Mouse (Mus musculus) liver, embryonic 12.5 days (tissue): ENCODE measurements around the gene Nxnl1. TPM values are rescaled to one million over a fixed set of nuclear protein-coding genes. Genes with fewer than 3 reads are reported as not detected.

Experiments used
- ATAC-seq: fragments of 200-750 bp; cut with Nextera tagmentation; 2 replicates; pipeline ENCODE4 v1.8.0; 2017; ENCODE audit warnings: moderate number of reproducible peaks, mild to moderate bottlenecking, moderate library complexity
- H3K27ac ChIP-seq: fragments of 300-500 bp; sonication (generic); 2 replicates; pipeline ENCODE4 v1.5.1; 2016; ENCODE audit warnings: mild to moderate bottlenecking
- H3K27me3 ChIP-seq: fragments of 300-500 bp; sonication (generic); replicated peaks from 2 replicates; pipeline ENCODE4 v1.6.1; 2016; ENCODE audit warnings: mild to moderate bottlenecking, moderate library complexity
- H3K36me3 ChIP-seq: fragments of 300-500 bp; sonication (generic); 2 replicates; pipeline ENCODE4 v1.6.1; 2016; ENCODE audit warnings: mild to moderate bottlenecking, moderate library complexity
- H3K4me1 ChIP-seq: fragments of 300-500 bp; sonication (generic); 2 replicates; pipeline ENCODE4 v1.6.1; 2016
- H3K4me2 ChIP-seq: fragments of 300-500 bp; sonication (generic); 2 replicates; pipeline ENCODE4 v1.6.1; 2016; ENCODE audit warnings: mild to moderate bottlenecking, moderate library complexity
- H3K4me3 ChIP-seq: fragments of 300-500 bp; sonication (generic); 2 replicates; pipeline ENCODE4 v1.5.1; 2016; ENCODE audit warnings: mild to moderate bottlenecking, moderate library complexity
- H3K9ac ChIP-seq: fragments of 300-500 bp; sonication (generic); 2 replicates; pipeline ENCODE4 v1.6.1; 2016; ENCODE audit warnings: mild to moderate bottlenecking, moderate library complexity
- H3K9me3 ChIP-seq: fragments of 300-500 bp; sonication (generic); replicated peaks from 2 replicates; pipeline ENCODE4 v1.6.1; 2016; ENCODE audit warnings: mild to moderate bottlenecking, moderate library complexity
- WGBS: fragments of 180-500 bp; shearing (Covaris S2); methylation state at CpG from one replicate; pipeline ENCODE4 v1.1.7; 2016; ENCODE audit not compliant: insufficient replicate concordance; 5-methylcytosine and 5-hydroxymethylcytosine counted together
- polyA plus RNA-seq: library from polyadenylated mRNA; unstranded; fragments of >200 nt; fragmentation: Nextera tagmentation; extraction: Ambion mirVana; gene quantifications from 2 replicates; pipeline ENCODE4 v1.2.1, GENCODE M21; 2016

The Nxnl1 gene
- polyA plus RNA-seq, 1 experiment from 2014 or later: 0.32 TPM

- no peak overlapping the region for H3K27ac ChIP-seq
- no peaks in the 10 kb centered on the region for H3K9me3 ChIP-seq
- 48% methylated on average over 6 of the region's 6 CpGs for WGBS
- peaks cover 44% of the 10 kb centered on the region for H3K4me1 ChIP-seq
- no peak overlapping the region for H3K9ac ChIP-seq
- H3K27me3 ChIP-seq: peaks cover 22% of the 10 kb centered on the region
- H3K4me3 ChIP-seq: no peak overlapping the region
- no peak overlapping the region for H3K4me2 ChIP-seq
- H3K36me3 ChIP-seq: peaks cover 16% of the 10 kb centered on the region
- no peak for ATAC-seq
These were observed 30.0 kb upstream of the Nxnl1 start for GRCm38 (mm10) chr8:71596384-71596783.

DNA sequence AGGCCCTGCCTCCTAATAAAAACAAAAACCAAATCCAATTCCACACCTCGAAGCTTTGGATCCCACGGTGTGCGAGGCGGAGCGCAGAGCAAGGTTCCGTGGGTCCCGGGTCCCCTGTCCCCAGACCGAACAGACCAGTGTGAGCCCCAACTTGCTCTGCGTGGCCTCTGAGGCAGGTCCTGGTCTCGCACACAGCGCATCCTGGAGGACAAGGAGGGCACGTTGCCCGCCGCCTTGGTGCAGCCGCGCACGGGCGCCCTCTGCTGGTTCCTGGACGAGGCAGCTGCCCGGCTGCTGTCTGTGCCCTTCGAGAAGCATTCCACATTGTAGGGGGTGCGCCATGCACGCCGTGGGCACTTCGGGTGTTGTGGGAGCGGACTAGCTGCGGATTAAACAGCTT is 29.5 kb upstream of the Nxnl1 start:
- Histone ChIP-seq H3K36me3 (peaks cover 16% of the 10 kb centered on the region), H3K4me2 (peak overlapping the region; percentile 23), H3K27me3 (peaks cover 17% of the 10 kb centered on the region), H3K4me3 (no peak overlapping the region), H3K9ac (no peak overlapping the region), H3K4me1 (peaks cover 49% of the 10 kb centered on the region), H3K27ac (no peak overlapping the region), H3K9me3 (no peaks in the 10 kb centered on the region)
- peak; percentile 2; the same call in 1 of the 2 replicates for ATAC-seq
- WGBS: 8% methylated on average over 27 of the region's 27 CpGs

- Histone ChIP-seq H3K9ac (no peak overlapping the region), H3K27ac (no peak overlapping the region), H3K4me2 (no peak overlapping the region), H3K36me3 (peaks cover 13% of the 10 kb centered on the region), H3K9me3 (no peaks in the 10 kb centered on the region), H3K27me3 (0 out of 2 replicates have a peak, but pooled peaks cover 3% of the 10 kb centered on the region), H3K4me1 (peaks cover 59% of the 10 kb centered on the region), H3K4me3 (no peak overlapping the region)
- ATAC-seq: no peak
- 84% methylated on average over 4 of the region's 4 CpGs for WGBS
These were observed 27.9 kb upstream of the Nxnl1 start for GRCm38 (mm10) chr8:71594324-71594722.

- Histone ChIP-seq H3K9me3 (no peaks in the 10 kb centered on the region), H3K27ac (no peak overlapping the region), H3K4me3 (no peak overlapping the region), H3K4me1 (peaks cover 59% of the 10 kb centered on the region), H3K36me3 (peaks cover 13% of the 10 kb centered on the region), H3K27me3 (0 out of 2 replicates have a peak, but pooled peaks cover 3% of the 10 kb centered on the region), H3K9ac (no peak overlapping the region), H3K4me2 (peak overlapping the region; percentile 93)
- ATAC-seq: no peak
- WGBS: 91% methylated on average over 8 of the region's 8 CpGs
These were observed 27.3 kb upstream of the Nxnl1 start for GRCm38 (mm10) chr8:71593556-71594323.

DNA sequence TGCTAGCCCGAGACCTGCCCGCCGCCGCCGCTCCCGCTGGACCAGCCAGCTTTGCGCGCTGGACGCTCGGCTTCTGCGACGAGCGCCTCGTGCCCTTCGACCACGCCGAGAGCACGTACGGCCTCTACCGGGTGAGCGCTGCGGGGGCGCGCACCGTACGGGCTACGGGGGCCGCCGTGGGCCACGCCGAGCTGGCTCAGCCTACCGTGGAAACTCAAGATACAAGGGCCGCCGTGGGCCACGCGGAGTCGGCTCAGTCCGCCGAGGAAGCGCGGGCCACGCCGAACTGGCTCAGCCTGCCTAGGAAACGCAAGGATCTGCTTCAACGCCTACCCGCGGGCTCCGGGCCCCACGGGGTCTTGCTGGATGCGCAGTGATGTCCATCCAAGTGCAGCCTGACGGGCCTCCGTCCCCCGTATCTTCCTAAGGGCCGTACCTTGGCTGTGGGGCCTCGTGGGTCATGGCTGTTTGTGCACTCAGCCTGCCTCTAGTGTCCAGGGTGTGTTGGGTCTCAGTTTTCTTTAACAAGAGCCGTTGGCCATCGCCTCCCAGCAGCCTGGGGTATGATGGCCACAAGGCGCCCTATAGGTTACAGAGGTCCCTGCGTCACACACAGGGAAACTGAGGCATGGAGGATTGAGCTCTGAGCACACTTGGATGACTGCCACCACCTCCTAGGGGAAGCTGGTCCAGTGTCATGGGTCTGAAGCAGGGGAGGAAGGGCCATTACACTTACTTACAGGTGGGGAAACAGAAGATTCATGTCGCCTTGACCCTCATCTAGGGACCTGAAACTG is 26.2 kb upstream of the Nxnl1 start:
- H3K9me3 ChIP-seq: no peaks in the 10 kb centered on the region
- peak overlapping the region; percentile 97 for H3K27ac ChIP-seq
- H3K4me3 ChIP-seq: peak overlapping the region; percentile 81
- WGBS: 3% methylated on average over 54 of the region's 60 CpGs
- H3K27me3 ChIP-seq: 0 out of 2 replicates have a peak, but pooled peaks cover 3% of the 10 kb centered on the region
- peak; percentile 30 for ATAC-seq
- peaks cover 59% of the 10 kb centered on the region for H3K4me1 ChIP-seq
- H3K9ac ChIP-seq: peak overlapping the region; percentile 94
- peak overlapping the region; percentile 93 for H3K4me2 ChIP-seq
- peaks cover 13% of the 10 kb centered on the region for H3K36me3 ChIP-seq

DNA sequence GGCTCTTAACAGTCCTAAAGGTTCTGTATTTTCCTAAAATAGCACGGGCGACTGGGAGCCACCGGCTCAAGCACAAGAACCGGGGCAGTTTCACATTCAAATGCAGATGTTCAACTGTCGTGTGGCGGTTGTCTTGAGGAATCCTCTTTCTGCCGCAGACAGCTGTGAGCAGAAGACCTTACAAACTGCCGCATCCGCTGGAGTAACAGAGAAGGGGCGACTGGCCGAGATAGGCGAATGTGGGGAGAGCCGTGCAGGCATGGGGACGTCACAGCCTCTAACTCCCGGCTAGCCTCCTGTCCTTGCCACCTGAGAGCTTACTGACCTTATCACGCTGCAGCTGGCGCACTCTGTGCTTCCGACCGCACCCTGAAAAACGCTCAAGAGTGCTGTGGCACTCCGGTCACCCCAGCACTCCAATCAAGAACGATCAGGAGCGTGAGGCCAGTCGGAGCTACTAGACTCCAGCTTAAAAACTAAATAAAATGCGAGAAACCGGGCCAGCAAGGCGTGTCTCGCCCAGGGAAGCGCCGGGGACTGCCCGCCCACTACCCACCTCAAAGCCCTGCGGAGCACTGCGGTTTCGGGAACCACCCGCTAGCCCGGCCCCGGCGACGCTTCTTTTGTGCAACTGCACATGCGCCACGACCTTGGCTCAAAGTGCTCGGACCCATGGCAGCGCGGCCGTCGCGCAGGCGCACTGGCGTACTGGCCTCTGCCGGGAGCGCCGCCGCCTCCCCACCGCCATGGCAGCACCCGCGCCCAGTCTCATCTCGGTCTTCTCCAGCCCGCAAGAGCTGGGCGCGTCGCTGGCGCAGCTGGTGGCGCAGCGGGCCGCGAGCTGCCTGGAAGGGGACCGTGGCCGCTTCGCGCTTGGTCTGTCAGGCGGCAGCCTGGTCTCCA is 25.3 kb upstream of the Nxnl1 start, which contains the start of gene Pgls:
Gene Pgls, plus strand, starts transcription at position 706 of the 903 bp plus-strand sequence.
- Histone ChIP-seq H3K9ac (peak within 1 kb of the TSS; percentile 94), H3K4me2 (peak within 1 kb of the TSS; percentile 93), H3K27ac (peak within 1 kb of the TSS; percentile 97), H3K9me3 (no peaks in the 10 kb centered on the region), H3K36me3 (peaks cover 13% of the 10 kb centered on the region), H3K4me1 (peaks cover 55% of the 10 kb centered on the region), H3K27me3 (no peaks in the 10 kb centered on the region), H3K4me3 (peak within 1 kb of the TSS; percentile 81)
- WGBS: under 1% methylated on average over 69 of the region's 71 CpGs
- peak; percentile 88 for ATAC-seq

GRCm38 (mm10) chr8:71591017-71591416 is 24.6 kb upstream of the Nxnl1 start:
- Histone ChIP-seq H3K4me2 (peak overlapping the region; percentile 93), H3K9me3 (no peaks in the 10 kb centered on the region), H3K4me3 (peak overlapping the region; percentile 81), H3K36me3 (peaks cover 13% of the 10 kb centered on the region), H3K27me3 (no peaks in the 10 kb centered on the region), H3K27ac (peak overlapping the region; percentile 97), H3K9ac (peak overlapping the region; percentile 94), H3K4me1 (peaks cover 48% of the 10 kb centered on the region)
- 20% methylated on average over 5 of the region's 5 CpGs for WGBS
- ATAC-seq: no peak

- no peak for ATAC-seq
- WGBS: 73% methylated on average over 3 of the region's 3 CpGs
These were observed 22.4 kb upstream of the Nxnl1 start for GRCm38 (mm10) chr8:71588762-71589161.

DNA sequence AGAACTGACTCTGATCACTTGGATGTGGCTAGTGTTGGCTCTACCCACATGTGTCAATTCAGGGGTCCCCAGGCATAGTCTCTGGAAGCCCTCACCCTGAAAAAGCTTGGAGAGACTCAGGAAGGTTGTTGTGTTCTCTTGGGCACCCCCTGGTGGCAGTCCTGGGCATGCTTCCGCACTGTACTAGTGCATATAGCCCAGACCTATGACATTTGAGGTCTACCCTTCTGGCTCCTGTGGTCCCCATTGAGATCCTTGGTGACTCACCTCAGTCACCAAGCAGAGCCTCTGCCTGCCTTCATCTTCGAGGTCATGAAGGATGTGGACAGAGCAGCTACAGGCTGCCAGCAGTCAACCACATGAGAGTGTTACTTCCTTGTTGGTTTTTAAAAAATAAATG is 20.5 kb upstream of the Nxnl1 start:
- WGBS: 44% methylated on average over 2 of the region's 2 CpGs
- Histone ChIP-seq H3K36me3 (0 out of 2 replicates have a peak, but pooled peaks cover 4% of the 10 kb centered on the region), H3K4me1 (peaks cover 18% of the 10 kb centered on the region), H3K27me3 (peaks cover 14% of the 10 kb centered on the region), H3K9ac (no peak overlapping the region), H3K4me3 (no peak overlapping the region), H3K9me3 (no peaks in the 10 kb centered on the region), H3K4me2 (no peak overlapping the region), H3K27ac (no peak overlapping the region)
- ATAC-seq: no peak

More at GRCm38 (mm10) chr8:71588762-71589161, 22.4 kb upstream of the Nxnl1 start:
- Histone ChIP-seq H3K27me3 (peaks cover 11% of the 10 kb centered on the region), H3K9me3 (no peaks in the 10 kb centered on the region), H3K4me1 (peaks cover 31% of the 10 kb centered on the region), H3K4me3 (no peak overlapping the region), H3K36me3 (0 out of 2 replicates have a peak, but pooled peaks cover 4% of the 10 kb centered on the region), H3K27ac (no peak overlapping the region), H3K4me2 (no peak overlapping the region), H3K9ac (no peak overlapping the region)

GRCm38 (mm10) chr8:71580201-71580600 is 13.8 kb upstream of the Nxnl1 start:
- Histone ChIP-seq H3K4me3 (no peak overlapping the region), H3K36me3 (0 out of 2 replicates have a peak, but pooled peaks cover 1% of the 10 kb centered on the region), H3K27ac (no peak overlapping the region), H3K9me3 (no peaks in the 10 kb centered on the region), H3K27me3 (peaks cover 20% of the 10 kb centered on the region), H3K9ac (no peak overlapping the region), H3K4me2 (no peak overlapping the region), H3K4me1 (no peaks in the 10 kb centered on the region)
- ATAC-seq: no peak
- 58% methylated on average over 9 of the region's 9 CpGs for WGBS

DNA sequence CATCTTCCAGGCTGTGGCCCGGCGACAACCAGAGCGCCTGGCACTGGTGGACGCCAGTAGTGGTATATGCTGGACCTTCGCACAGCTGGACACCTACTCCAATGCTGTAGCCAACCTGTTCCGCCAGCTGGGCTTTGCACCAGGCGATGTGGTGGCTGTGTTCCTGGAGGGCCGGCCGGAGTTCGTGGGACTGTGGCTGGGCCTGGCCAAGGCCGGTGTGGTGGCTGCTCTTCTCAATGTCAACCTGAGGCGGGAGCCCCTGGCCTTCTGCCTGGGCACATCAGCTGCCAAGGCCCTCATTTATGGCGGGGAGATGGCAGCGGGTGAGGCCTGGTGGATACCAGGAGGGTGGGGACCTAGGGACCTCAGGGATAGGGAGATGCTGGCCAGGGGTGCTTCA is 13.1 kb upstream of the Nxnl1 start:
- H3K27ac ChIP-seq: no peak overlapping the region
- ATAC-seq: no peak
- no peaks in the 10 kb centered on the region for H3K9me3 ChIP-seq
- no peaks in the 10 kb centered on the region for H3K36me3 ChIP-seq
- WGBS: 85% methylated on average over 14 of the region's 14 CpGs
- peaks cover 16% of the 10 kb centered on the region for H3K27me3 ChIP-seq
- H3K4me3 ChIP-seq: no peak overlapping the region
- no peak overlapping the region for H3K4me2 ChIP-seq
- H3K9ac ChIP-seq: no peak overlapping the region
- no peaks in the 10 kb centered on the region for H3K4me1 ChIP-seq
